Mouse (Mus musculus): ENCODE results near the gene Ddx28. TPM values are rescaled to one million over a fixed set of nuclear protein-coding genes. Genes with fewer than 3 reads are reported as not detected.

The Ddx28 gene
- 1 to 10 TPM; 8.3 to 9.5 TPM for total RNA-seq (2023)

GRCm38 (mm10) chr8:106011643-106011986 is at the start of gene Ddx28:
TSS of gene Ddx28 (minus strand) at chr8:106011882.

GRCm38 (mm10) chr8:106058731-106059612 is 47.3 kb upstream of the Ddx28 start, which contains the start of gene Nfatc3:
TSS of gene Nfatc3 (plus strand) at chr8:106058840.

GRCm38 (mm10) chr8:106005875-106006274 is 5.8 kb downstream of the Ddx28 start, which contains the start of gene Dpep2nb:
TSS of gene Dpep2nb (minus strand) at chr8:106005975.

GRCm38 (mm10) chr8:105990856-105991387 is 20.8 kb downstream of the Ddx28 start, which contains the start of gene Dus2:
TSS of gene Dus2 (plus strand) at chr8:105991337.

GRCm38 (mm10) chr8:105979325-105979724 is 32.4 kb downstream of the Ddx28 start, which contains the start of gene Dpep3:
TSS of gene Dpep3 (minus strand) at chr8:105979429.

GRCm38 (mm10) chr8:105965905-105966341 is 45.8 kb downstream of the Ddx28 start, which contains the start of gene Slc12a4:
TSS of gene Slc12a4 (minus strand) at chr8:105966097.

Other genes with a start within 250 kb of the Ddx28 start
- gene Ranbp10, start 184.5 kb downstream of the Ddx28 start, total RNA-seq (2023), result 10 to 100 TPM; 67.1 to 69.5 TPM
- not detected for gene Tsnaxip1, start 184.2 kb downstream of the Ddx28 start, total RNA-seq (2023)
- gene Cenpt, start 158.6 kb downstream of the Ddx28 start, total RNA-seq (2023), result 10 to 100 TPM; 21.5 to 22.7 TPM
- 10 to 100 TPM; 23.6 to 24.1 TPM for gene Thap11, start 156.8 kb downstream of the Ddx28 start, total RNA-seq (2023)
- 10 to 100 TPM; 20.8 to 35.3 TPM for gene Nutf2, start 151.3 kb downstream of the Ddx28 start, total RNA-seq (2023)
- gene Edc4, start 131.0 kb downstream of the Ddx28 start, total RNA-seq (2023), result 10 to 100 TPM; 85.5 to 94.7 TPM
- 1 to 10 TPM; 2.3 to 2.5 TPM for gene Nrn1l, start 118.3 kb downstream of the Ddx28 start, total RNA-seq (2023)
- 10 to 100 TPM; 23.2 TPM for gene Pskh1, start 111.4 kb downstream of the Ddx28 start, total RNA-seq (2023)
- 1 to 10 TPM in 1 of 2 experiments, not detected in 1; 2.9 TPM for gene Ctrl, start 78.0 kb downstream of the Ddx28 start, total RNA-seq (2023)
- 100 to 1,000 TPM; 159 to 185 TPM for gene Psmb10, start 73.4 kb downstream of the Ddx28 start, total RNA-seq (2023)
- gene Lcat, start 68.5 kb downstream of the Ddx28 start, total RNA-seq (2023), result under 1 TPM; 0.41 to 0.56 TPM
- 10 to 100 TPM; 13.5 to 17.9 TPM for gene Slc12a4, start 45.8 kb downstream of the Ddx28 start, total RNA-seq (2023)
- gene Dpep3, start 32.5 kb downstream of the Ddx28 start, total RNA-seq (2023), result not detected
- 10 to 100 TPM; 16.3 to 19.8 TPM for gene Dus2, start 20.5 kb downstream of the Ddx28 start, total RNA-seq (2023)
- not detected for gene Dpep2nb, start 5.9 kb downstream of the Ddx28 start, total RNA-seq (2023)
- 100 to 1,000 TPM; 205 to 213 TPM for gene Nfatc3, start 47.0 kb upstream of the Ddx28 start, total RNA-seq (2023)
- under 1 TPM; 0.68 to 0.76 TPM for gene Esrp2, start 125.1 kb upstream of the Ddx28 start, total RNA-seq (2023)
- gene Pla2g15, start 138.5 kb upstream of the Ddx28 start, total RNA-seq (2023), result 1 to 10 TPM; 5.8 to 6.0 TPM
- 10 to 100 TPM; 40.7 to 41.6 TPM for gene Slc7a6, start 157.0 kb upstream of the Ddx28 start, total RNA-seq (2023)
- gene Slc7a6os, start 199.1 kb upstream of the Ddx28 start, total RNA-seq (2023), result 10 to 100 TPM; 71.4 to 77.8 TPM
- gene Prmt7, start 199.1 kb upstream of the Ddx28 start, total RNA-seq (2023), result 10 to 100 TPM; 31.2 to 34.2 TPM

All from T-cell, adult 66 days (primary cell).